Mouse (Mus musculus) lung, adult 2 months (tissue): ENCODE measurements at regions not wholly inside any gene's neighbourhood (a gene's known extent, or its start where the extent isn't known, plus 50 kb on each side); places are given as distances from the start of the nearest gene placed in this dataset.

Experiments
- CTCF ChIP-seq: fragments of 200-500 bp; IDR thresholded peaks from 2 replicates; pipeline ENCODE4 v1.5.1; 2011; ENCODE audit warnings: mild to moderate bottlenecking, low read length, control low read depth; ENCODE audit not compliant: insufficient read depth
- POLR2A ChIP-seq: fragments of 200-500 bp; IDR thresholded peaks from 2 replicates; pipeline ENCODE4 v1.6.1; 2011; ENCODE audit warnings: low read depth, mild to moderate bottlenecking, control low read depth, low read length, borderline replicate concordance; ENCODE audit errors: extremely low read depth

DNA sequence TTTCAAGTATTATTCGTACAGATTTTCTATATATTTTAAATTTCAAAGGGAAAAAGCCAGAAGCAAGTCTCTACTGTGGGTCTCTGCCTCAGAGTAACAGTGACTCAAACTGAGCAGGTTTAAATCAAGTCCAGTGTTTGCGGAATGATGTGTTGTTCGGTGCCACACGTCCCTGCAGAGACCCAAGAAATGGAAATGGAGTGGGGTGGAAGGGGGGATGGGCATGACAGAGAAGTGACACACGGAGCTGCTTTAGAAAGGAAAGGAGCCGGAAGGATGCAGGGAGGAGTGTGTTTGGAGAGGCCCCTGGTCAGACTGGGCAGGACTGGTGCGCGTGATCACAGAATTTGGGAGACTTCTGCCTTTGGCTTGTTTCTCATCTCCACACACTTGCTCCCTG lies 60.5 kb upstream of the Ralgps2 start:
- TF ChIP-seq POLR2A (no peak), CTCF (no peak)
